Comparison of ENCODE assay signal across 1 mouse cellular context in genomic region chr5:76973488-76973887, GRCm38 (mm10).
TF ChIP-seq lines count a peak whose summit lies in the region.

No protein-coding gene starts in this region.

TF ChIP-seq in MEL, 35 proteins besides CTCF, POLR2A, EP300 and RAD21:
- no peak for TF ChIP-seq TAL1 (IDR thresholded peaks at IDR 0.05; ENCODE audit: low read length)
- no peak for TF ChIP-seq TCF12 (IDR thresholded peaks at IDR 0.05; ENCODE audit: low read depth, low read length)
- TF ChIP-seq KAT2A (conservative IDR thresholded peaks at IDR 0.05; ENCODE audit: low read depth, low read length) = no peak
- no peak for TF ChIP-seq POLR2AphosphoS5 (IDR thresholded peaks at IDR 0.05; ENCODE audit: borderline replicate concordance, low read depth, low read length)
- no peak for TF ChIP-seq E2F4 (IDR thresholded peaks at IDR 0.05; ENCODE audit: borderline replicate concordance, low read depth, low read length)
- no peak; the same call in 1 of the 2 replicates for TF ChIP-seq MAX (IDR thresholded peaks at IDR 0.05; ENCODE audit: low read length)
- TF ChIP-seq MEF2A (IDR thresholded peaks at IDR 0.05; ENCODE audit: extremely low read depth, insufficient replicate concordance, low read depth, low read length, poor library complexity, severe bottlenecking) = no peak
- TF ChIP-seq ELF1 (IDR thresholded peaks at IDR 0.05; ENCODE audit: low read depth, low read length) = peak; percentile 60; the same call in 1 of the 2 replicates
- TF ChIP-seq ZNF384 (IDR thresholded peaks at IDR 0.05; ENCODE audit: low read depth, low read length) = no peak
- TF ChIP-seq MYB (IDR thresholded peaks at IDR 0.05; ENCODE audit: low read depth, low read length) = no peak
- TF ChIP-seq TBP (IDR thresholded peaks at IDR 0.05; ENCODE audit: low read depth, low read length) = no peak; the same call in 1 of the 2 replicates
- peak; percentile 66 for TF ChIP-seq SIN3A (IDR thresholded peaks at IDR 0.05; ENCODE audit: low read length)
